Mouse (Mus musculus): Measurements from ENCODE around the gene Trmt1. TPM values are rescaled to one million over a fixed set of nuclear protein-coding genes. Genes with fewer than 3 reads are reported as not detected.

Trmt1 gene
- polyA plus RNA-seq, 1 experiment from 2014 or later, result 58.1 TPM

GRCm38 (mm10) chr8:84736521-84736920 lies 50.4 kb downstream of the Trmt1 start:
- no peak for DNase-seq (ENCODE audit: low spot score)
- Histone ChIP-seq H3K27me3 (ENCODE audit: low read depth, poor library complexity, severe bottlenecking) (peaks cover 100% of the 10 kb centered on the region), H3K4me3 (no peak overlapping the region), H3K36me3 (no peaks in the 10 kb centered on the region), H3K27ac (replicated peaks) (no peak overlapping the region; the same call in 1 of the 2 replicates), H3K9me3 (replicated peaks) (no peaks in the 10 kb centered on the region), H3K4me1 (peaks cover 44% of the 10 kb centered on the region)
- WGBS, result 72% methylated on average over 4 of the region's 4 CpGs

- DNase-seq (ENCODE audit: low spot score), result peak; percentile 81
- H3K4me3 ChIP-seq, result peak overlapping the region; percentile 33
- H3K36me3 ChIP-seq, result no peaks in the 10 kb centered on the region
- peak overlapping the region; percentile 52; the same call in 1 of the 2 replicates for H3K27ac ChIP-seq (replicated peaks)
- under 1% methylated on average over 16 of the region's 16 CpGs for WGBS
- no peaks in the 10 kb centered on the region for H3K9me3 ChIP-seq (replicated peaks)
- H3K4me1 ChIP-seq, result peaks cover 44% of the 10 kb centered on the region
- peaks cover 100% of the 10 kb centered on the region for H3K27me3 ChIP-seq (ENCODE audit: low read depth, poor library complexity, severe bottlenecking)
Observed at GRCm38 (mm10) chr8:84737608-84738007, 51.5 kb downstream of the Trmt1 start.

- peak overlapping the region; percentile 33 for H3K4me3 ChIP-seq
- H3K36me3 ChIP-seq, result no peaks in the 10 kb centered on the region
- H3K4me1 ChIP-seq, result peaks cover 44% of the 10 kb centered on the region
- H3K9me3 ChIP-seq (replicated peaks), result no peaks in the 10 kb centered on the region
- no peak for DNase-seq (ENCODE audit: low spot score)
- peaks cover 100% of the 10 kb centered on the region for H3K27me3 ChIP-seq (ENCODE audit: low read depth, poor library complexity, severe bottlenecking)
- under 1% methylated on average over 10 of the region's 10 CpGs for WGBS
- peak overlapping the region; percentile 46; the same call in 1 of the 2 replicates for H3K27ac ChIP-seq (replicated peaks)
Observed at GRCm38 (mm10) chr8:84738266-84738665, 52.2 kb downstream of the Trmt1 start.

- no peak for DNase-seq (ENCODE audit: low spot score)
- H3K9me3 ChIP-seq (replicated peaks), result no peaks in the 10 kb centered on the region
- 23% methylated on average over 10 of the region's 10 CpGs for WGBS
- H3K27me3 ChIP-seq (ENCODE audit: low read depth, poor library complexity, severe bottlenecking), result peaks cover 100% of the 10 kb centered on the region
- 0 out of 2 replicates have a peak overlapping the region, but pooled peaks have one; percentile 46 for H3K27ac ChIP-seq (replicated peaks)
- no peaks in the 10 kb centered on the region for H3K36me3 ChIP-seq
- H3K4me1 ChIP-seq, result peaks cover 49% of the 10 kb centered on the region
- H3K4me3 ChIP-seq, result no peak overlapping the region
Observed at GRCm38 (mm10) chr8:84738715-84739400, 52.8 kb downstream of the Trmt1 start.

GRCm38 (mm10) chr8:84739401-84739742 lies 53.3 kb downstream of the Trmt1 start:
- WGBS, result 0% methylated on average over 1 of the region's 1 CpGs
- Histone ChIP-seq H3K4me3 (no peak overlapping the region), H3K9me3 (replicated peaks) (no peaks in the 10 kb centered on the region), H3K27me3 (ENCODE audit: low read depth, poor library complexity, severe bottlenecking) (peaks cover 100% of the 10 kb centered on the region), H3K36me3 (no peaks in the 10 kb centered on the region), H3K27ac (replicated peaks) (no peak overlapping the region), H3K4me1 (peaks cover 54% of the 10 kb centered on the region)
- no peak for DNase-seq (ENCODE audit: low spot score)

GRCm38 (mm10) chr8:84740895-84741843 lies 55.1 kb downstream of the Trmt1 start:
- H3K9me3 ChIP-seq (replicated peaks), result no peaks in the 10 kb centered on the region
- no peak for DNase-seq (ENCODE audit: low spot score)
- H3K4me3 ChIP-seq, result no peak overlapping the region
- 11% methylated on average over 13 of the region's 13 CpGs for WGBS
- no peak overlapping the region for H3K27ac ChIP-seq (replicated peaks)
- no peaks in the 10 kb centered on the region for H3K36me3 ChIP-seq
- peaks cover 65% of the 10 kb centered on the region for H3K4me1 ChIP-seq
- H3K27me3 ChIP-seq (ENCODE audit: low read depth, poor library complexity, severe bottlenecking), result peaks cover 100% of the 10 kb centered on the region

GRCm38 (mm10) chr8:84742171-84743053 lies 56.3 kb downstream of the Trmt1 start:
- Histone ChIP-seq H3K27me3 (ENCODE audit: low read depth, poor library complexity, severe bottlenecking) (peaks cover 100% of the 10 kb centered on the region), H3K9me3 (replicated peaks) (no peaks in the 10 kb centered on the region), H3K4me3 (peak overlapping the region; percentile 33), H3K36me3 (no peaks in the 10 kb centered on the region), H3K27ac (replicated peaks) (peak overlapping the region; percentile 58; the same call in 1 of the 2 replicates), H3K4me1 (peaks cover 73% of the 10 kb centered on the region)
- WGBS, result 1% methylated on average over 32 of the region's 32 CpGs
- peak; percentile 57 for DNase-seq (ENCODE audit: low spot score)

- peak overlapping the region; percentile 33 for H3K4me3 ChIP-seq
- DNase-seq (ENCODE audit: low spot score), result no peak
Observed at GRCm38 (mm10) chr8:84743054-84743415, 56.9 kb downstream of the Trmt1 start.

GRCm38 (mm10) chr8:84743517-84744420 lies 57.7 kb downstream of the Trmt1 start:
- peak overlapping the region; percentile 19; the same call in 1 of the 2 replicates for H3K27ac ChIP-seq (replicated peaks)
- no peaks in the 10 kb centered on the region for H3K36me3 ChIP-seq
- no peaks in the 10 kb centered on the region for H3K9me3 ChIP-seq (replicated peaks)
- peaks cover 100% of the 10 kb centered on the region for H3K27me3 ChIP-seq (ENCODE audit: low read depth, poor library complexity, severe bottlenecking)
- peak; percentile 57 for DNase-seq (ENCODE audit: low spot score)
- H3K4me3 ChIP-seq, result peak overlapping the region; percentile 20; the same call in 1 of the 2 replicates
- WGBS, result 3% methylated on average over 15 of the region's 17 CpGs
- H3K4me1 ChIP-seq, result peaks cover 60% of the 10 kb centered on the region

More at GRCm38 (mm10) chr8:84743054-84743415, 56.9 kb downstream of the Trmt1 start:
- WGBS, result 1% methylated on average over 10 of the region's 10 CpGs
- Histone ChIP-seq H3K9me3 (replicated peaks) (no peaks in the 10 kb centered on the region), H3K27me3 (ENCODE audit: low read depth, poor library complexity, severe bottlenecking) (peaks cover 100% of the 10 kb centered on the region), H3K4me1 (peaks cover 67% of the 10 kb centered on the region), H3K36me3 (no peaks in the 10 kb centered on the region), H3K27ac (replicated peaks) (peak overlapping the region; percentile 58; the same call in 1 of the 2 replicates)

- Histone ChIP-seq H3K4me3 (peak overlapping the region; percentile 12; the same call in 1 of the 2 replicates), H3K9me3 (replicated peaks) (no peaks in the 10 kb centered on the region), H3K27ac (replicated peaks) (peak overlapping the region; percentile 19; the same call in 1 of the 2 replicates), H3K27me3 (ENCODE audit: low read depth, poor library complexity, severe bottlenecking) (peaks cover 100% of the 10 kb centered on the region), H3K36me3 (no peaks in the 10 kb centered on the region), H3K4me1 (peaks cover 58% of the 10 kb centered on the region)
- peak; percentile 80 for DNase-seq (ENCODE audit: low spot score)
- 1% methylated on average over 17 of the region's 17 CpGs for WGBS
Observed at GRCm38 (mm10) chr8:84745032-84745925, 59.2 kb downstream of the Trmt1 start.

Data from midbrain, embryonic 10.5 days (tissue).